Mouse (Mus musculus): ENCODE results near the gene Pakap. TPM values are rescaled to one million over a fixed set of nuclear protein-coding genes. Genes with fewer than 3 reads are reported as not detected.

Pakap gene
- polyA plus RNA-seq, 2 experiments = 0.51 TPM; not detected in 1

- H3K9ac ChIP-seq (replicated peaks) = no peak overlapping the region
- no peak for DNase-seq (ENCODE audit: low read depth in 3 of 3, low spot score in 3 of 3)
- WGBS (ENCODE audit: insufficient replicate concordance) = 59% methylated on average over 6 of the region's 6 CpGs
Measured at GRCm38 (mm10) chr4:57533686-57534085, 34.3 kb upstream of the Pakap start.

GRCm38 (mm10) chr4:57534232-57534631 is 33.7 kb upstream of the Pakap start:
- H3K4me1 ChIP-seq (replicated peaks; ENCODE audit: control insufficient read depth in 2 of 2, insufficient read depth in 2 of 2, low read length in 1 of 2) = no peaks in the 10 kb centered on the region
- TF ChIP-seq CTCF (IDR thresholded peaks at IDR 0.05; ENCODE audit: low read depth) (no peak), EP300 (IDR thresholded peaks at IDR 0.05; ENCODE audit: low read depth) (no peak)
- H3K4me2 ChIP-seq (ENCODE audit: low read depth) = no peak overlapping the region
- no peaks in the 10 kb centered on the region for H3K9me3 ChIP-seq (ENCODE audit: control insufficient read depth, low read length)
- DNase-seq (ENCODE audit: low read depth in 3 of 3, low spot score in 3 of 3) = no peak
- H3K27me3 ChIP-seq (ENCODE audit: control insufficient read depth, insufficient read depth, low read length) = no peaks in the 10 kb centered on the region
- H3K36me3 ChIP-seq (replicated peaks; ENCODE audit: control insufficient read depth, insufficient read depth, low read depth) = no peaks in the 10 kb centered on the region
- H3K4me3 ChIP-seq (ENCODE audit: insufficient read depth in 1 of 2, low read depth in 2 of 2, low read length in 2 of 2) = no peak overlapping the region
- no peak overlapping the region for H3K27ac ChIP-seq
- ATAC-seq (ENCODE audit: insufficient read depth) = no peak
- H3K9ac ChIP-seq (replicated peaks) = no peak overlapping the region
- WGBS (ENCODE audit: insufficient replicate concordance) = 58% methylated on average over 6 of the region's 6 CpGs

More at GRCm38 (mm10) chr4:57533686-57534085, 34.3 kb upstream of the Pakap start:
- no peaks in the 10 kb centered on the region for H3K9me3 ChIP-seq (ENCODE audit: control insufficient read depth, low read length)
- no peak overlapping the region for H3K4me2 ChIP-seq (ENCODE audit: low read depth)
- no peak overlapping the region for H3K4me3 ChIP-seq (ENCODE audit: insufficient read depth in 1 of 2, low read depth in 2 of 2, low read length in 2 of 2)
- no peaks in the 10 kb centered on the region for H3K4me1 ChIP-seq (replicated peaks; ENCODE audit: control insufficient read depth in 2 of 2, insufficient read depth in 2 of 2, low read length in 1 of 2)
- no peaks in the 10 kb centered on the region for H3K36me3 ChIP-seq (replicated peaks; ENCODE audit: control insufficient read depth, insufficient read depth, low read depth)
- H3K27ac ChIP-seq = no peak overlapping the region
- H3K27me3 ChIP-seq (ENCODE audit: control insufficient read depth, insufficient read depth, low read length) = no peaks in the 10 kb centered on the region
- ATAC-seq (ENCODE audit: insufficient read depth) = no peak
- no peak for TF ChIP-seq CTCF (IDR thresholded peaks at IDR 0.05; ENCODE audit: low read depth)
- TF ChIP-seq EP300 (IDR thresholded peaks at IDR 0.05; ENCODE audit: low read depth) = no peak

- no peaks in the 10 kb centered on the region for H3K27me3 ChIP-seq (ENCODE audit: control insufficient read depth, insufficient read depth, low read length)
- DNase-seq (ENCODE audit: low read depth in 3 of 3, low spot score in 3 of 3) (no peak), ATAC-seq (ENCODE audit: insufficient read depth) (no peak)
- H3K4me3 ChIP-seq (ENCODE audit: insufficient read depth in 1 of 2, low read depth in 2 of 2, low read length in 2 of 2) = no peak overlapping the region
- 65% methylated on average over 4 of the region's 4 CpGs for WGBS (ENCODE audit: insufficient replicate concordance)
- H3K4me2 ChIP-seq (ENCODE audit: low read depth) = no peak overlapping the region
- H3K4me1 ChIP-seq (replicated peaks; ENCODE audit: control insufficient read depth in 2 of 2, insufficient read depth in 2 of 2, low read length in 1 of 2) = no peaks in the 10 kb centered on the region
- H3K36me3 ChIP-seq (replicated peaks; ENCODE audit: control insufficient read depth, insufficient read depth, low read depth) = no peaks in the 10 kb centered on the region
- no peak overlapping the region for H3K9ac ChIP-seq (replicated peaks)
- no peaks in the 10 kb centered on the region for H3K9me3 ChIP-seq (ENCODE audit: control insufficient read depth, low read length)
- no peak overlapping the region for H3K27ac ChIP-seq
- no peak; the same call in 1 of the 2 replicates for TF ChIP-seq CTCF (IDR thresholded peaks at IDR 0.05; ENCODE audit: low read depth)
- TF ChIP-seq EP300 (IDR thresholded peaks at IDR 0.05; ENCODE audit: low read depth) = no peak
Measured at GRCm38 (mm10) chr4:57535087-57535486, 32.9 kb upstream of the Pakap start.

- DNase-seq (ENCODE audit: low read depth in 3 of 3, low spot score in 3 of 3) = no peak
- no peak overlapping the region for H3K4me2 ChIP-seq (ENCODE audit: low read depth)
- no peaks in the 10 kb centered on the region for H3K4me1 ChIP-seq (replicated peaks; ENCODE audit: control insufficient read depth in 2 of 2, insufficient read depth in 2 of 2, low read length in 1 of 2)
- 41% methylated on average over 4 of the region's 4 CpGs for WGBS (ENCODE audit: insufficient replicate concordance)
- TF ChIP-seq CTCF (IDR thresholded peaks at IDR 0.05; ENCODE audit: low read depth) (no peak), EP300 (IDR thresholded peaks at IDR 0.05; ENCODE audit: low read depth) (no peak)
- H3K4me3 ChIP-seq (ENCODE audit: insufficient read depth in 1 of 2, low read depth in 2 of 2, low read length in 2 of 2) = no peak overlapping the region
- no peaks in the 10 kb centered on the region for H3K36me3 ChIP-seq (replicated peaks; ENCODE audit: control insufficient read depth, insufficient read depth, low read depth)
- ATAC-seq (ENCODE audit: insufficient read depth) = no peak
- no peaks in the 10 kb centered on the region for H3K27me3 ChIP-seq (ENCODE audit: control insufficient read depth, insufficient read depth, low read length)
- H3K9ac ChIP-seq (replicated peaks) = no peak overlapping the region
- H3K27ac ChIP-seq = no peak overlapping the region
- no peaks in the 10 kb centered on the region for H3K9me3 ChIP-seq (ENCODE audit: control insufficient read depth, low read length)
Measured at GRCm38 (mm10) chr4:57538029-57538688, 29.8 kb upstream of the Pakap start.

GRCm38 (mm10) chr4:57543692-57544256 is 24.2 kb upstream of the Pakap start:
- H3K27me3 ChIP-seq (ENCODE audit: control insufficient read depth, insufficient read depth, low read length) = no peaks in the 10 kb centered on the region
- 10% methylated on average over 6 of the region's 6 CpGs for WGBS (ENCODE audit: insufficient replicate concordance)
- no peaks in the 10 kb centered on the region for H3K4me1 ChIP-seq (replicated peaks; ENCODE audit: control insufficient read depth in 2 of 2, insufficient read depth in 2 of 2, low read length in 1 of 2)
- no peaks in the 10 kb centered on the region for H3K36me3 ChIP-seq (replicated peaks; ENCODE audit: control insufficient read depth, insufficient read depth, low read depth)
- no peak overlapping the region for H3K27ac ChIP-seq
- TF ChIP-seq EP300 (IDR thresholded peaks at IDR 0.05; ENCODE audit: low read depth) (no peak), CTCF (IDR thresholded peaks at IDR 0.05; ENCODE audit: low read depth) (no peak)
- no peak overlapping the region for H3K9ac ChIP-seq (replicated peaks)
- no peak for ATAC-seq (ENCODE audit: insufficient read depth)
- no peak for DNase-seq (ENCODE audit: low read depth in 3 of 3, low spot score in 3 of 3)
- H3K9me3 ChIP-seq (ENCODE audit: control insufficient read depth, low read length) = no peaks in the 10 kb centered on the region
- no peak overlapping the region for H3K4me2 ChIP-seq (ENCODE audit: low read depth)
- no peak overlapping the region for H3K4me3 ChIP-seq (ENCODE audit: insufficient read depth in 1 of 2, low read depth in 2 of 2, low read length in 2 of 2)

Measured in liver, embryonic 14.5 days (tissue).